Mouse (Mus musculus) urinary bladder, postnatal 14 days (tissue): ENCODE results near the gene H2afv.

Experiments
- DNase-seq: peaks from one replicate; pipeline ENCODE4 v3.0.0; 2021; ENCODE audit warnings: low spot score

Gene H2afv

GRCm38 (mm10) chr11:6444077-6444853 is at the start of gene H2afv:
TSS of gene H2afv (minus strand) at chr11:6444443.
- peak; percentile 99 for DNase-seq

GRCm38 (mm10) chr11:6489691-6490503 is 45.7 kb upstream of the H2afv start:
- peak; percentile 46 for DNase-seq

DNA sequence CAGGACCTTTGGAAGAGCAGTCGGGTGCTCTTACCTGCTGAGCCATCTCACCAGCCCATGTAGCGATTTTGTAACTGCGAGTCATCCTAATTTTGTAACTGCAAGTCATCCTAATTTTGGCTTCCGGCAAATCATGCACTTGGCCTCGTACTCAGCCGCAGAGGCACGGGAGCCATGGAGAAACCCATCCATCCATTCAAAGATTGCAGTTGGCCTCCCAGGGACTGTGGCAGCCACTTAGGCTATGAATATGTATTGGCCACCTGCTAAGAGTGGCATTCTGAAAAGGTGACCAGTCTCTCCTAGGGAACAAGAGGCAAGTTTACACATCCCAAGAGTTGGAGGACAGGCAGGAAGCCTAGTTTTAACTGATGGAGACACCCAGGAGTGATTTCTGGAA is 45.0 kb upstream of the H2afv start:
- DNase-seq: no peak

DNA sequence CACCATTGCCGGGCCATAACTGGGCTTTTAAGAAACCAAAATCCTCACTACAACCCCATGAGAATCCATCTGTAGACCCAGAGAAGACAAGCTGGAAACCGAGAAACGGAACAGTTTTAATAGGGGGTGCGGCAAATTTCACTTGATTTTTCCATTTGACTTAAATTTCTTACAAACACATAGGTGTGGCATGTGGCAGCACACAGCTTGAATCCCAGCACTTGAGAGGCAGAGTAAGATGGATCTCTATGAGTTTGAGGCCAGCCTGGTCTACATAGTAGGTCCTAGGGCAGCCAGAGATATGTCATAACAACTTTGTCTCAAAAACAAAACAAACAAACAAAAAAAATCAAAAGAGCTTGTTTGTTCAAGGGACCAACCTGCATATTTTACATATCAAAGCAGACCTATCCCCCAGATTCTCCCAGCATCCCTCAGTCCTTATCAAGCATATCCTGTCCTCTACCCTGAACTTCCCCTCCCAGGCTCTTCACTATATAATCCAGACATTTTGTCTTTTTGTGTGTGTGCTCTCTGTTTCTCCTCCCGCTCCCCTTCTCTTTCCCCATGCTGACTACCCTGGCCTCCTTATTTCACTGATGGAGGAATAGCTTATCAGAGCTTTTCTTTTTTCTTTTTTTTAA is 43.9 kb upstream of the H2afv start:
- DNase-seq: no peak

DNA sequence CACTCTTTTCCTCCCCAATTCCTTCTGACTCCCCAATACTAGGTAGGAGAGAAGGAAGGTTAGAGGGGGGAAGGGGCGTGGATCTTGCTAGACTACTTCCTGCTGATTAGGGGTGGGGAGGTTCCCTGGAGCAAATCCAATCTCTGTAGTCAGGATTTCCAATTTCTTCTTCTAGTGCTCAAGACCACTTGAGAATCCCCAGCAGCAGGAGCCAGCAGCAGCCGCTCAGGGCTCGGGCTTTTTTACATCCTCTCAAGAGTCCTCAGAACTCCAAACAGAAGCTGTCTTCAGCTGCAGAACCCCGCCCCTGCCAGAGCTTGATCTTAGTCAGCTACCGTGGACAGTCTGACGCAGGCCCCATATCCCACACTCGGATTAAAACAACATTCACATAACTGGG is 43.3 kb upstream of the H2afv start:
- DNase-seq: no peak

DNA sequence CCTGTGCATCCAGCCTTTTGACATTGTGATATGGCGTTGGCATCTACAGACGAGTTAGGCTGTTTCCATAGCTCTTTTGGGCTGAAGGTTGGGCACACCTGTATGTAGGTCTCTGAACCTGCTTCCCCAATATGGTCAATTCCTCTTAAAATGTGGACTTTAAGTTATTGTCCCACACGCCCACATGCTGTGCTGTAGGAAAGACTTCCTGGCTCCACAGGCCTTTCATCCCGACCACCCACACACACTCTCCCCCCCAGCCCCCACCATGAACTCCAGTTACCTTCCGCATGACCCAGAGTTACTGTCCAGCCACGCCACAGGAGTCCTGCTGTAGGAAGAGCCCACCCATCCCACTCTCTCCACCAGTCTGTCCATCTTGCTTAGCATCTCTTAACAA is 42.7 kb upstream of the H2afv start:
- no peak for DNase-seq

- no peak for DNase-seq
These were observed 40.2 kb upstream of the H2afv start for GRCm38 (mm10) chr11:6484244-6484959.

- DNase-seq: no peak
These were observed 38.9 kb upstream of the H2afv start for GRCm38 (mm10) chr11:6483103-6483502.

GRCm38 (mm10) chr11:6481669-6482185 is 37.5 kb upstream of the H2afv start:
- DNase-seq: no peak

DNA sequence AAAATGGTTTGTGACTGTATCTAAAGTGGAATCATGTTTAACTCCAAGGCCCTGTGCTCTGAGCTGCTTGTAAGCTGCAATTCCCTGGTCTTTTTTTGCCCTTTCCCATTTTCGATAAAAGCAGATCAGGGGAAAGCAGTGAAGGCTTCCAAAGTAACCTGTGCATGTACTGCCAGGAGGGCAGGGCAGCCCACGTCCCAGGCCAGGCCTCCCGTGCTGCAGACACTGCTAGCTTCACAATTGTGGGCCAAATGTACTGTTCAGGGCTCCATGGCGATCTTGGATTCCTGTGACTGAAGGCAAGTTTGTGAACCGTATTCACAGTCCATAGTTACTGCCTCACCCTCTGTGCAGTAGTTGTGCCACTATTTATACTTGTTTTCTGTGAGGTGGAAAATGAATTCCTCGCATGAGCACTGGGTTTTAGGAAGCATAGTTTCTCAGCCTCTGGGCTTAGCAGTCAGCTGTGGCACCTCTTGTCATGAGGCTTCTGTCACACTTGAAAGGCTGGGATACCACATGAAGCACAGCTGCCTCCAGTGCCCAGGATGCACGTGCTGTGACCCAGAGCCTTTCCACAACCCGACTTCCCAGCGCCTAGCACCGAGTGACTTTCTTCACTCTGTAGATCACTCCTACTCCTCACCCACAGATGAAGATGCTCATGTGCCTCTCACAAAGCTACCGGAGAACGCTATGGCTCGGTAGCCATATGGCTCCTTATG is 36.6 kb upstream of the H2afv start:
- no peak for DNase-seq

DNA sequence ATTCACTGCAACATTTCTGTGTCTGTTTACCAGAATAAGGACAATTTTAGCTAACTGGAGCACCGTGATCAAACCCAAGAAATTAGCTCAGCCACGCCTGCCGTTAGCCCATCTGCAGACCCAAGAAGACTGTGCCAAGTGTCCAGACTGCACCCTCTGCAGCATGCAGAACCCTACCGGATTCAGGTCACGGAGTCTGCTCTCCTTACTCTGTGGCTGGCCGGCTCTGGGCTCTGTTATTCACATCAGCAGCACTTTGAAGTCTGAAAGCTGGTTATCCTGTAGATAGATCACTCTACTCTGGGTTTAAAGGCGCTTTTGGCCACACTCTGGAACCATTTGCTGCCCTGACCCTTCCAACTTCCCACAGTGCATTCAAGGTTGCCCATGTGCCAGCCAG is 35.9 kb upstream of the H2afv start:
- DNase-seq: no peak

DNA sequence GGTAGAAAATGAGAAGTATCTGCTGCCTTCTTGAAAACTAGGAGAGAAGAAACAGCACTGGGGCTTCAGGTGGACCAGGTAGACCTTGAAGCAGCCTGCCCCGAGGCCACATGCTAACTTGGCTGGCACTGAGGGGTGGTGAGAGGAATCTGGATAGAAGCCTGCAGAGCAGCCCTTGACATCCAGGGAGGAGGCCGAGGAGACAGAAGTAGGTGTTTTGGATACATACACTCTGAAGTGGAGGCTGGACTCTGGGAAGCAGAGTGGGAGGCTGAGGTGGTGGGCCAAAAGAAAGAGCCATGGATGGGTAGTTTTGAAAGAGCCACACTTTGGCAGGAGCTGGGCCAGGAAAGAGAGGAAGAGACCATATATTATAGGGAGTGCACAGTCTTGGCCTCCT is 35.0 kb upstream of the H2afv start:
- DNase-seq: no peak

DNA sequence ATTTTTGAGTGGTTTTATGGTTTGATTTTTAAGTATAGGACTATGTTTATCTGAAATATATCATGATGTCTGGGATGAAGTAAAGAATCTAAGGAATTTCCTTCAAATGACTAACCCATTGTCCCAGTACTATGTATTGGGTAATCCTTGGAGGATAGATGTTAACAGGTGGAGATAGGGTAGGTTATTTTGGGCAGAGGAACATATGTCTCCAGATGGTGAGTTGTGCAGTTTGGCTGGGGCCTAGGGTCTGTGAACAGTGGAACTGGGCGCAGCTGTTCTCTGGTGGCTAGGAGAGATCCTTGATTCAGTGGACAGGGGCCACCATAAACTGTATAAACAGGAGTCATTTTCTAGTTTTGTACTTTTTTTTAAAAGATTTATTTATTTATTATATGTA is 33.1 kb upstream of the H2afv start:
- no peak for DNase-seq

- no peak for DNase-seq
These were observed 32.6 kb upstream of the H2afv start for GRCm38 (mm10) chr11:6476876-6477275.

GRCm38 (mm10) chr11:6475867-6476484 is 31.7 kb upstream of the H2afv start, which contains the start of gene Purb:
TSS of gene Purb (minus strand) at chr11:6475917.
- DNase-seq: peak; percentile 92

- DNase-seq: peak; percentile 53
These were observed 30.9 kb upstream of the H2afv start for GRCm38 (mm10) chr11:6474874-6475731.

GRCm38 (mm10) chr11:6474381-6474780 is 30.1 kb upstream of the H2afv start:
- no peak for DNase-seq

DNA sequence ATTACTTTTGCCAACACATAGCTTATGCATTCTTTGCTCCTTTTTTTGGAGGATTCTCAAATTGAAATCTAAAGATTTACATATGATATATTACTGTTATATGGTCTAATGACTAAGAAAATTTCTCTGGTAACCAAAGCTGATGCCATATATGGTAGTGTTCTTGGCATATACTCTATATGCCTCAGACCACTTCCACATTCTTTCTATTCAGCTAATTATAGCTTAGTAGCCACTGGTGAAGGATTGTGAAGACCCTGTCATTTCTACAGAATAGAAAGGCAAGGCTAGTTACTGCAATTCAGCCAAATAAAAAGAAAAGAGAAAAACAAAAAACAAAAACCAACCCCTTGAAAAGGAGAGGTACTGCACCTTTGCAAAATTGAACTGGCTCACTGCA is 27.8 kb upstream of the H2afv start:
- no peak for DNase-seq

- no peak for DNase-seq
These were observed 27.2 kb upstream of the H2afv start for GRCm38 (mm10) chr11:6471493-6471892.

DNA sequence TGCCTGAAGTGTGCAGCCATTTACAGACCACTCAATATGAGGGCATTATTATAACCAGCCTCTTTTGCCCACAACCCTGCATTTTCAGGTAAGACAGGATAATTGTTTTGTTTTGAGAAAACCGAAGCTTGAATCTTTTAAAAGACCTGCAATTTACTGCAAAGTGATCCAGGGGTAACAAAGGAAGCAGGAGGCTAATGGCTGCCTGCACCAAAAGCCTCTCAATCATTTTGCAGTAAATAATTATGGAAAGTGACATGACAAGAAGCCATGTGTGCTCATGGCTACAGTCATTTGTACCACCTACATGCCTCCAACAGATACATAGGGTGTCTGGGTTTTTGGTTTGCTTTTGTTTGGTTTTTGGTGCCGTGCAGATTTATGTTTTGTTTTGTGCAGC is 26.8 kb upstream of the H2afv start:
- no peak for DNase-seq
